Mouse (Mus musculus): ENCODE measurements around the gene Gm10320. TPM values are rescaled to one million over a fixed set of nuclear protein-coding genes. Genes with fewer than 3 reads are reported as not detected.

Gene Gm10320
- polyA plus RNA-seq, 1 experiment from 2014 or later, result 1.3 TPM

Other genes starting within 250 kb of the Gm10320 start
- 11.0 and 12.0 TPM in 2 replicates for gene Utp15, start 229.0 kb downstream of the Gm10320 start, polyA plus RNA-seq (2015; fragmentation: Nextera tagmentation; extraction: Ambion mirVana)
- 6.8 and 7.5 TPM in 2 replicates for gene Ankra2, start 228.9 kb downstream of the Gm10320 start, polyA plus RNA-seq (2015; fragmentation: Nextera tagmentation; extraction: Ambion mirVana)
- not detected in 2 replicates for gene Gm21976, start 212.1 kb downstream of the Gm10320 start, polyA plus RNA-seq (2015; fragmentation: Nextera tagmentation; extraction: Ambion mirVana)
- 263 and 326 TPM in 2 replicates for gene Btf3, start 175.0 kb downstream of the Gm10320 start, polyA plus RNA-seq (2015; fragmentation: Nextera tagmentation; extraction: Ambion mirVana)
- gene Foxd1, start 137.8 kb downstream of the Gm10320 start, polyA plus RNA-seq (2015; fragmentation: Nextera tagmentation; extraction: Ambion mirVana), result not detected in 2 replicates
- gene Tmem174, start 145.4 kb upstream of the Gm10320 start, polyA plus RNA-seq (2015; fragmentation: Nextera tagmentation; extraction: Ambion mirVana), result not detected in 2 replicates
- 0.15 and 0.22 TPM in 2 replicates for gene Tmem171, start 202.8 kb upstream of the Gm10320 start, polyA plus RNA-seq (2015; fragmentation: Nextera tagmentation; extraction: Ambion mirVana)